Mouse (Mus musculus): Measurements from ENCODE around the gene Mrpl39. TPM values are rescaled to one million over a fixed set of nuclear protein-coding genes. Genes with fewer than 3 reads are reported as not detected.

Gene Mrpl39
- polyA plus RNA-seq (2015; fragmentation: Nextera tagmentation; extraction: Ambion mirVana) = 45.1 and 49.4 TPM in 2 replicates

GRCm38 (mm10) chr16:84735166-84736105, at the start of gene Mrpl39:
Gene Mrpl39 (minus strand): TSS chr16:84735742.
- peak within 1 kb of the TSS; percentile 84 for H3K27ac ChIP-seq (ENCODE audit: low read length)
- ATAC-seq = peak; percentile 100
- peaks cover 5% of the 10 kb centered on the region for H3K4me1 ChIP-seq (ENCODE audit: control insufficient read depth, insufficient read depth, low read length)
- under 1% methylated on average over 66 of the region's 66 CpGs for WGBS
- H3K4me3 ChIP-seq (ENCODE audit: low read length) = peak within 1 kb of the TSS; percentile 86
- no peaks in the 10 kb centered on the region for H3K9me3 ChIP-seq (ENCODE audit: control insufficient read depth, low read length)
- peak within 1 kb of the TSS; percentile 82 for H3K9ac ChIP-seq (ENCODE audit: low read depth, low read length)
- peak within 1 kb of the TSS; percentile 73 for H3K4me2 ChIP-seq (ENCODE audit: low read depth, low read length)
- peaks cover 3% of the 10 kb centered on the region; the same call in 1 of the 2 replicates for H3K36me3 ChIP-seq (ENCODE audit: control insufficient read depth, insufficient read depth, low read length)
- no peaks in the 10 kb centered on the region for H3K27me3 ChIP-seq (replicated peaks; ENCODE audit: control insufficient read depth, insufficient read depth, low read length)

GRCm38 (mm10) chr16:84784966-84785365, 49.4 kb upstream of the Mrpl39 start:
- Histone ChIP-seq H3K27me3 (replicated peaks; ENCODE audit: control insufficient read depth, insufficient read depth, low read length) (no peaks in the 10 kb centered on the region), H3K4me2 (ENCODE audit: low read depth, low read length) (no peak overlapping the region), H3K36me3 (ENCODE audit: control insufficient read depth, insufficient read depth, low read length) (no peaks in the 10 kb centered on the region), H3K4me3 (ENCODE audit: low read length) (no peak overlapping the region), H3K27ac (ENCODE audit: low read length) (no peak overlapping the region), H3K9ac (ENCODE audit: low read depth, low read length) (no peak overlapping the region), H3K9me3 (ENCODE audit: control insufficient read depth, low read length) (no peaks in the 10 kb centered on the region), H3K4me1 (ENCODE audit: control insufficient read depth, insufficient read depth, low read length) (no peaks in the 10 kb centered on the region)
- no peak for ATAC-seq
- 30% methylated on average over 7 of the region's 7 CpGs for WGBS

- 45% methylated on average over 2 of the region's 2 CpGs for WGBS
- no peak for ATAC-seq
Measured at GRCm38 (mm10) chr16:84783279-84783678, 47.7 kb upstream of the Mrpl39 start.

DNA sequence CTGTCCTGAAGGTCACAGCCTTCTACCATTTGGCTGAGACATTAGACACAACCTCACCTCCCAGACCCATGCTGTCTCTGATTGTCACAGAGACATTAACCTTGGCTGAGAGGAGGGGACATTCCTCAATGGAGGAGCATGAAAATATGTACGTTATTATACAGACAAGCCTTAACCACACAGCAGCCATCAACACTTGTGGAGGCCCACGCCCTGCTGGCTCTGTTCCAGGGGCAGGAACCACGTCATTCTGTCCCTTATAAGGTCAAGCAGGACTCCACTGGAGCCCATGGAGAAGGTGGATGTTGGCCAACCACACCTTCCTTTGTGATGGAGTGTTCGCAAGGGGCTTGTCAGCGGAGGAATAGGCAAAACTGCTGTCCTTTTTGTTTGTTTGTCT, 44.2 kb upstream of the Mrpl39 start:
- Histone ChIP-seq H3K4me1 (ENCODE audit: control insufficient read depth, insufficient read depth, low read length) (no peaks in the 10 kb centered on the region), H3K9ac (ENCODE audit: low read depth, low read length) (no peak overlapping the region), H3K9me3 (ENCODE audit: control insufficient read depth, low read length) (no peaks in the 10 kb centered on the region), H3K4me2 (ENCODE audit: low read depth, low read length) (no peak overlapping the region), H3K27me3 (replicated peaks; ENCODE audit: control insufficient read depth, insufficient read depth, low read length) (peaks cover 2% of the 10 kb centered on the region; the same call in 1 of the 2 replicates), H3K4me3 (ENCODE audit: low read length) (no peak overlapping the region), H3K27ac (ENCODE audit: low read length) (no peak overlapping the region), H3K36me3 (ENCODE audit: control insufficient read depth, insufficient read depth, low read length) (no peaks in the 10 kb centered on the region)
- WGBS = 76% methylated on average over 5 of the region's 5 CpGs
- no peak for ATAC-seq

More at GRCm38 (mm10) chr16:84783279-84783678, 47.7 kb upstream of the Mrpl39 start:
- Histone ChIP-seq H3K27me3 (replicated peaks; ENCODE audit: control insufficient read depth, insufficient read depth, low read length) (no peaks in the 10 kb centered on the region), H3K9ac (ENCODE audit: low read depth, low read length) (no peak overlapping the region), H3K4me1 (ENCODE audit: control insufficient read depth, insufficient read depth, low read length) (no peaks in the 10 kb centered on the region), H3K4me2 (ENCODE audit: low read depth, low read length) (no peak overlapping the region), H3K36me3 (ENCODE audit: control insufficient read depth, insufficient read depth, low read length) (no peaks in the 10 kb centered on the region), H3K9me3 (ENCODE audit: control insufficient read depth, low read length) (no peaks in the 10 kb centered on the region), H3K4me3 (ENCODE audit: low read length) (no peak overlapping the region), H3K27ac (ENCODE audit: low read length) (no peak overlapping the region)

- peaks cover 7% of the 10 kb centered on the region for H3K27me3 ChIP-seq (replicated peaks; ENCODE audit: control insufficient read depth, insufficient read depth, low read length)
- H3K9me3 ChIP-seq (ENCODE audit: control insufficient read depth, low read length) = no peaks in the 10 kb centered on the region
- 83% methylated on average over 6 of the region's 6 CpGs for WGBS
- H3K4me3 ChIP-seq (ENCODE audit: low read length) = no peak overlapping the region
- H3K9ac ChIP-seq (ENCODE audit: low read depth, low read length) = no peak overlapping the region
- H3K4me1 ChIP-seq (ENCODE audit: control insufficient read depth, insufficient read depth, low read length) = no peaks in the 10 kb centered on the region
- no peaks in the 10 kb centered on the region for H3K36me3 ChIP-seq (ENCODE audit: control insufficient read depth, insufficient read depth, low read length)
- no peak overlapping the region for H3K27ac ChIP-seq (ENCODE audit: low read length)
- ATAC-seq = no peak
- H3K4me2 ChIP-seq (ENCODE audit: low read depth, low read length) = no peak overlapping the region
Measured at GRCm38 (mm10) chr16:84778861-84779630, 43.5 kb upstream of the Mrpl39 start.

GRCm38 (mm10) chr16:84778431-84778830, 42.9 kb upstream of the Mrpl39 start:
- no peaks in the 10 kb centered on the region for H3K9me3 ChIP-seq (ENCODE audit: control insufficient read depth, low read length)
- WGBS = 82% methylated on average over 6 of the region's 6 CpGs
- H3K4me3 ChIP-seq (ENCODE audit: low read length) = no peak overlapping the region
- H3K4me1 ChIP-seq (ENCODE audit: control insufficient read depth, insufficient read depth, low read length) = peaks cover 2% of the 10 kb centered on the region; the same call in 1 of the 2 replicates
- peaks cover 9% of the 10 kb centered on the region for H3K27me3 ChIP-seq (replicated peaks; ENCODE audit: control insufficient read depth, insufficient read depth, low read length)
- H3K9ac ChIP-seq (ENCODE audit: low read depth, low read length) = no peak overlapping the region
- no peak overlapping the region for H3K27ac ChIP-seq (ENCODE audit: low read length)
- no peak overlapping the region for H3K4me2 ChIP-seq (ENCODE audit: low read depth, low read length)
- no peaks in the 10 kb centered on the region for H3K36me3 ChIP-seq (ENCODE audit: control insufficient read depth, insufficient read depth, low read length)
- ATAC-seq = no peak

DNA sequence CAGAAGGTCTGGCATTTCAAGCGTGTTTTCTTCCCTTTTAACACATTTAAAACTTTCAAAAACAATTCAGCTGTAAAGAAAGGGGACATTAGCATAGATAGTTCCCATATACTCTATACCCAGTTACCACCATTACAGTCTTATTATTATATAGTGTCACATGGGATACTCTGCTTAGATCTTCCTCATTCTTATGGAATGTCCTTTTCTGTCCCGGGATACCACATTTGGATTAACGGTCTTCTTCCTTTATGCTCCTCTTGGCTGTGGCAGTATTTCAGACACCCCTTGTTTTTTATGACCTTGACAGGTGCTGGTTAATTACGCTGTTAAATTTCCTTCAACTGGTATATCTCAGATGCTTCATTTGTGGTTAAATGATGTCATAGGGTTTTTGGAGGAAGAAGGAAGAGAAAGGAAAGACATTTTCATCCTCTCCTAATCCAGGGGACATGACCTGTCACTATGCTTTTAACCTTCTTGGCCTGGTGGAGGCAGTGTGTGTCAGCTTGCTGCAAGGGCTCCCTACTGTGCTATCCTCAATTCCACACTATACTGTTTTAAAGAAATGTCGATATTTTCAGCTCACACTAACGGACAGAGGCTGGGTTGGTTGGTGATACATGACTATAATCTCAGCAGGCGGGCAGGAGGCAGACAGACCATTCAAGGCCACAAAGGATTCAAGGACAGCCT, 40.7 kb upstream of the Mrpl39 start:
- Histone ChIP-seq H3K4me1 (ENCODE audit: control insufficient read depth, insufficient read depth, low read length) (peaks cover 5% of the 10 kb centered on the region; the same call in 1 of the 2 replicates), H3K27me3 (replicated peaks; ENCODE audit: control insufficient read depth, insufficient read depth, low read length) (peaks cover 10% of the 10 kb centered on the region), H3K36me3 (ENCODE audit: control insufficient read depth, insufficient read depth, low read length) (no peaks in the 10 kb centered on the region), H3K9me3 (ENCODE audit: control insufficient read depth, low read length) (no peaks in the 10 kb centered on the region), H3K9ac (ENCODE audit: low read depth, low read length) (no peak overlapping the region), H3K4me2 (ENCODE audit: low read depth, low read length) (no peak overlapping the region), H3K4me3 (ENCODE audit: low read length) (no peak overlapping the region), H3K27ac (ENCODE audit: low read length) (no peak overlapping the region)
- ATAC-seq = no peak
- WGBS = 58% methylated on average over 7 of the region's 7 CpGs

DNA sequence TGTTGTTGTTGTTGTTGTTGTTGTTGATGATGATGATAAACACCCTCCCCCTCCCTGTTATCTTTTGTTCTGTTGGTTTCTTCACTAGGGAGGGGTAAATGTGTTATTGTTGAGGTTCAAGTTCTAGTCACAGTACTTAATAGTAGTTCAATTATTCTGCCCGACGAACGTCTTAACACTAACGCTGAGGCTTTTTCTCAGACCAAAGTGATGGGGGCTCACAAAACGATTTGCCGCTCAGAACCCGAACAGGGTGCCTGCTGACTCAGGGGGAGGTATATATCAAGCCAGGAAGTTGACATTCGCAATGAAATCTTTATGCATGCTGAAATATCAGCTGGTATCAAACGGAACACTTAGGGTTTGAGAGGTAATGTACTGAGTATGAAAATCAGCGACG, 39.8 kb upstream of the Mrpl39 start:
- ATAC-seq = no peak
- Histone ChIP-seq H3K4me1 (ENCODE audit: control insufficient read depth, insufficient read depth, low read length) (peaks cover 5% of the 10 kb centered on the region; the same call in 1 of the 2 replicates), H3K9ac (ENCODE audit: low read depth, low read length) (no peak overlapping the region), H3K4me2 (ENCODE audit: low read depth, low read length) (peak overlapping the region; percentile 99; the same call in 1 of the 2 replicates), H3K36me3 (ENCODE audit: control insufficient read depth, insufficient read depth, low read length) (no peaks in the 10 kb centered on the region), H3K9me3 (ENCODE audit: control insufficient read depth, low read length) (no peaks in the 10 kb centered on the region), H3K27me3 (replicated peaks; ENCODE audit: control insufficient read depth, insufficient read depth, low read length) (peaks cover 10% of the 10 kb centered on the region), H3K27ac (ENCODE audit: low read length) (no peak overlapping the region), H3K4me3 (ENCODE audit: low read length) (no peak overlapping the region; the same call in 1 of the 2 replicates)
- WGBS = 36% methylated on average over 11 of the region's 11 CpGs
